Mouse (Mus musculus): ENCODE data around the gene Foxp3.

Foxp3 gene

DNA sequence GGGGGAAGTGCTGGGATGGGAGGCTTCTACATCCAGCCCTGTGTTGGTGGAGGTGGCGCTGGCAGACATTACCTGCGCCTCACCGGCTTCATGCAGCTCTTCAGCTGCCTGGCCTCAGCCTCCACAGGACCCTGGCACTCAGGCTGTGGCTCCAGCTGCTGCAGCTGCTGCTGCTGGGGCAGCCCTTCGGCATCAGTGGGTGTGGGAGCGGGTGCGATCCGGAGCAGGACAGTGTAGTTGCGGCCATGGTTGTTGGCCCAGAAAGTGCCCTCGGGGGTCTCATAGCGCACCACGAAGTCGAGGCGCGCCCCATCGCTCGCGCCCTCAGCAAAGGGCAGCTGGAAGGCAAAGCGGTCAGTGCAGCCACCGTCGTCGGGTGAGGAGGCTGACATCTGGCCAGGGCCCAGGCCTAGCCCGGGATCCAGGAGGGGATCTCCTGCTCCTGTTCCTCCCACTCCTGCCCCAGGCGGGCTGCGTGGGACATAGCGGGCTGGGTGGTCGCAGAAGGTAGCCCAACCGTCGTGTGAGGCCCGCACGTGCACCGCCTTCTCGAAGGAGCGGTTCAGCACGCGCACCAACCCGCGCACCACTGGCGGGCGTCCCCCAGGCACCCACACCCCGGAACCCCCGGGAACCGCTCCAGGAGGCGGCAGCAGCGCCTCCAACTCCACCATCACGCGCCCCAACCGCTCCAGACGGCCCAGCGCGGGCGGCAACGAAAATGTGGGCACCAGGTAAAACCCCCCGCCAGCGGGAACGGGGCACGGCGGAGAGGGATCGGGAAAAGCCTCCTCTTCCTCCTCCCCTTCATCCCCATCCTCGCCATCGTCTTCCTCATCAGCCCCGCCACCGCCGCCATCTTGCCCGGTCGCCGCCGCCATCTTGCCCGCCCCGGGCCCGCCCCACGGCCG is at the start of gene Foxp3:
TSS of gene Foxp3 (plus strand) at position 469 of the 911 bp plus-strand sequence.
- peak in 1 of 2 experiments; percentile 54 for DNase-seq (ENCODE audit: low spot score in 2 of 2)

DNA sequence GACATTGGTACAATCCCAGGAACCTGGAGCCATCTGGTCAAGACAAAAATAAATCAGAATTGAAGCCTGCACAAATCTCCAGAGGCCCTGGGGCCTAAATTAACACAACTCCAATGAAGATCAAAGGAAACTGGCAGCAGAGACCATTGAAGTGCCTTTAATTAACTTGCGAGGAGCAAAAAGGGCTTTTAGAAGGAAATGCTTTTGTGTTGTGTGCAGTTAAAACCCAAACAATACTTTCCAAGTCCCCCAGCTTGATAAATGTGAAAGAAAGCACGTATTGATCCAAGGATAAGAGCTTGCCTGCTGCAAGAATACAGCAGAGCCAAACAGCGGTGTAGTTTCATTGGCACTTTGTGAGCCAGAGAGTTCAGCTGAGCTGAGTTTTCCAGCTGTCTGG is 48.5 kb upstream of the Foxp3 start:
- no peak for DNase-seq (ENCODE audit: low spot score in 2 of 2)

DNA sequence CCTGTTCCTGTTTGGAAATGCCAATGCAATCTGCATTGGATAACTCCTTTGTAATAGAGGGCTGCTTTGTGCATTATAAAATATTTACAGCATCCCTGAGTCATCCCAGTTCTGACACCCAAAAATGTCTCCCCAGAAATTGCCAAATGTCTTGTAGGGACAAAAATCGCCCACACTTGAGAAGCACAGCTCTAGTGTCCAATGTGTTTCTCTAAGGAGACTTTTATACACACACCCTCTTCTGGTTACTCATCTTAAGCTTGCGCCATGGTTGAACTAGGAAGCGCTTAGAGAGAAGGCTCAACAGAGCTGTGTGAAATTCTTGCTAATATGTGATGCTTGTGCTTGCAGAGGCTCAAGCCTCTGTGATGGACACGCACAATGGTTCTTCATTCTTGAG is 20.0 kb upstream of the Foxp3 start:
- no peak for DNase-seq (ENCODE audit: low spot score in 2 of 2)

DNA sequence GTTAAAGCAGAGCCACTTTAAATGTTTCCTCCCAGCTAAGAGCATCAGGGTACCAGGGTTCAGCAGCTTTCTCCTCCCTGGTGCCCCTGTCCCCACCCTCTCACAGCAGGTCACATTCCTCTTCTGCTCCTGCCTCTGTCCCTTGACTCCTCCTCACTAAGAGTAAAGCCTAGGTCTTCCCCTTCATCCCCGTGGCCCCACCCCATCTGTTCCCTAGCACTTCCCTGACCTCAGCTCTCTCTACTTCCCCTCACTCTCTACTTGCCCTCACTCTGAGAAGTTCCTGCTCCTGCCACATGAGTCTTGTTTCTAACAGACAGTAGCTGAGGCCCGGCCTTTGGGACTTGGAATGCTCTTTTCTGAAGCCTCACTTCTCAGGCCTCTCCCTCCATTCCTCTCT is 10.4 kb upstream of the Foxp3 start:
- DNase-seq (ENCODE audit: low spot score in 2 of 2), result no peak

DNA sequence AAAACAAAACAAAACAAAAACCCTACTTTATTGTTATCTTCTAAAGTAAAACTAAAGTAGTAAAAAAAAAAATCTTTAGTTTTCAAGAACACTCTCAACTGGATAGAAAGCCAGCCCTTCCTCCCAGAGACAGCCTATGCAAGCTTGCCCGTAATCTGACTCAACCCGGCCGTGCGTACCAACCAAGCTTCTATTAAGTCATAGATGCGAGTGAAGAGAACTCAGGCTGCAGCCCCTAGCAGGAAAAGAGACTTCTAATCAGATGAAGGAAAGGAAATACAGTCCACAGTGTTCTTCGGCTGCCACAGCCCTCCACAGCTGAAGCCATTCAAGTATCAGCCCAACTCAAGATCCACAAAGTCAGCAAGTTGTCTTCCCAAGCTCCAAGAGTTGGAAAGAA is 7.1 kb upstream of the Foxp3 start:
- no peak for DNase-seq (ENCODE audit: low spot score in 2 of 2)

DNA sequence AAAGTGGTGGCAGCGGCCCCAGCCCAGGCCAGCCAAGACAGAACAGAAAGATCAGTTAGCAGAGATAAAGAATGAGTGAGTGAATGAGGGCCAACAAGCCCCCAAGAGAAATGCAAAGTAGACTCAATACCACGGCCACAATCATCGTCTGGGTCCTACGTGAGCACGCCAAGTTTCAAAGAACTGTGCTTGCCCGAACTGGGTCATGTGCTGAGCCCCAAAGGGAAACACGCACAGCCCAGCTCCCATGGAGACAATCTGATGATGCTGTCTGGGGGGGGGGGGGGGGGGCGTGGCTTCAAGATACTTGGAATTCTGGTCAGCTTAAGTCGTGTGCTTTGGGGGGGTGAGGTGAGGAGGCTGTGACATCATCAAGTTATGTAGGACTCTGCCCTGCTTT is 6.0 kb upstream of the Foxp3 start:
- DNase-seq (ENCODE audit: low spot score in 2 of 2), result no peak

DNA sequence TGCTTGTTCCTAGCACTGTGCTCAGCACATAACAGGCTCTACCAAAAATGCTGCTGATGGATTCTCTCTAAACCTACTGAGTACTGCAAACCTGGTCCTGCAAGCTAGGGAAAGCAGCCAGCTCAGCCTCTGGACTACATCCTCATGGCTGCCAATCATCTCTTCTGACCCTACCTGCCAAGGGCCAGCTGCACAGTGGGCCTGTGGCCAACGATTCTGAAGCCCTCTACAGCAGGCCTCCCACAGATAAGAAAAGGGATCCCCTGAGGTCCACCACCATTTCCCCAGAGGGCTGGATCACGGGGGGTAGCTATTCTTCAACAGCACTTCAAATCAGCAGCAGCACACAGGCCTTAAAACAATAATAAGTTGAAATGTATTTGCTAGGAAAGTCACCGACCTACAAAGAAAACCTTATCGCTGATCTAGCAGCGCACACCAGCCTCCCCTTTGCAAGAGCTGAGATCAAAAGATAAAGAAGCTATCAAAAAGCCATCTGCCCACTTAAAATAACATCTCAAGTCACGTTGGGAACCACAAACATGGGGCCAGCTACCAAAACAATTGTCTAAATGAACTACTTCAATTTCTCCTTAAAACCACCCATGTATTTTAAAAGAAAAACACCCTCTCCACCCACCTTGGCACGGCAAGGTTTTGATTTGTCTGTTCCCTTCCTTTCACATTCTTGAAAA is 2.8 kb upstream of the Foxp3 start:
- DNase-seq (ENCODE audit: low spot score in 2 of 2), result no peak

DNA sequence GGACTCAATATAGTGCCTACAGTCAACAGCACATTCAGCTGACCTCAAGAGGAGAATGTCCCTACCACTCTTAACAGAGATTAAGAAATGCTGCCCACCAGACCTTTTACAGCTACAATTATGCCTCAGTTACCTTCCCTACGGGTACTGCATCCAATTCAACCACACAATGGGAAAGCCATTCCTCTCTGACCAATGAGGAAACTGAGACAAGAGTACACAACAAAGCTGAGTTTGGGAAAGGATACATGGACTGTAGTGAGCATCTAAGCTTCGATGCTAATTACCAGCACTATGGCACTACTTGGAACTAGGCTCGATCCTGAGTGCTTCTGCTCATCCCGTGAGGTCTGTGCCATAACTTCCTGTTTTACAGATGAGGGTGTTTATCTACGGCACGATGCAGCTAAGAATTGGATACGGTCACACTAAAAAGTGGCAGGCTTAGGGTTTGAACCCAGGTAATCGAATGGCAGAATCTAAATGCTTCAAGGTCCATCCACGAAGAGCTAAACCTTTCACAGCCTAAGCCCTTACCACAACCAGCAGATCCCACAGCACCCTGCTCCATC is 1.8 kb upstream of the Foxp3 start:
- DNase-seq (ENCODE audit: low spot score in 2 of 2), result no peak

DNA sequence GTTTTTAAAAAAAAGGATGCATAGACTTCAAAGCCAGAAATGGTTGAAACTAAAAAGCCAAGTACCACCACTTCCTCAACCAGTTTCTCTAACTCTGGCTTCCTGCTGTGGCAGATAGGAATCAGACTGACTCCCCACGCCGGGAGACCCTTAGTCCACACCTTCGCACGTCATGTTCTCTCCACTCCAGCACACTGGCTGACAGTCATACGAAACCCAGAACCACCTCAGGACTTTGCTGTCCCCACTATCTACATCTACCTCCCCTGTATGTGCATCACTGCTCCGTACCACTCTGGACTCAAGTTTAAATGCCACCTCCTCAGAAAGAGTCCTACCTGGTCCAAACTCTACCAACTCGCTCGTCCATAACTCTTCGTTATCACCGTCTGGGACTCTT is 978 bp upstream of the Foxp3 start:
- DNase-seq (ENCODE audit: low spot score in 2 of 2), result no peak

DNA sequence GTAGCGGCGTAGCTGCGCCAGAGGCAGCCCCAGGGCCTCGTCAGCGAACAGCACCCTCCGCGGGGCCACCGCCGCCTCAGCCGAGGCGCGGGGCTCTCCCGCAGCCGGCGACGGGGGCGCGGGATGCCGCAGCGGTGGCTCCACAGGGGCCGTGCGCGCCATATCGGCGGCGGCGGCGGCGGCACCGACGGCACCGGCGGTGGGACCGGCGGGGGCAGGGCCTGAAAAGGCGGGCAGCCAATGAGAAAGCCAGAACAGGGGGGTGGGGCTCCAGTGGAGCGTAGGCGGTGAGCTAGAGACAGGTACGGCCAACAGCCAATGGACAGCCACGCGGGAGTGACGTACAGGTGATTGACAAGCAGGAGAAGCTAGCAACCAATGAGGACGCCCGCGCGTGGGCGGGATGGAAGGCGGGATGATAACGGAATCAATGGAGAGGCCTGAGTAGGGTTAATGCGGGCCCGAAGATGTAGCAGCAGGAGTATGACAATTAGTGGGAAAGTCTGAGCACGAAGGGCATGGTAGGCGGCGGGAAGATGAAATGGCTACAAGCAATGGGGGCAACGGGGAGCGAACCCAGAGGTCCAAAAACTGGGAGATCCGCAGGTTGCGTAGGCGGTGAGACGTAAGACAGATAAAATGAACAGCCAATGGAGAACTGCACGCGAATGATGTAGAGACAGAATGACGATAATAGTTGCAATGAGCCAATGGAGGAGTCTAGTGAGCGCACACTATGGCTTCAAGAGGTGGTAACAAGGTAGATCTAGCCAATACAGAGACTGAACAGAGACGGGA is 842 bp downstream of the Foxp3 start, which contains the start of gene Ppp1r3f:
TSS of gene Ppp1r3f (minus strand) at position 197 of the 798 bp plus-strand sequence.
- peak; percentile 66 to 87 for DNase-seq (ENCODE audit: low spot score in 2 of 2)

DNA sequence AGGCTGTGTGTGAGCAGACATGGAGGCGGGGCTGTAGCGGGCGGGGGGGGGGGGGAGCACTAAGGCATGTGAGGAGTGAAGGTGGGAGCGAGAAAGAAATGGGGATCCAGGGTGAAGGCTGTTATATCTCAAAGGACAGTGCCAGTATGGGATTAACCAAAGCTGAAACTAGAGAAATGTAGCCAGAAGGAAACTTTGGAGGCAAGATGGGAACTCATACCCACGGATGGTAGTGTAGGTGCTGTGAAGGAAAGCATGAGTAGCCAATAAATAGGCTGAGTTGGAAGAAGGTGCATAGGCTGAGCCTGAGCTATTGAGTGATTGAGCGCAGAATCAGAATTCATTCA is 1.4 kb downstream of the Foxp3 start:
- no peak for DNase-seq (ENCODE audit: low spot score in 2 of 2)

DNA sequence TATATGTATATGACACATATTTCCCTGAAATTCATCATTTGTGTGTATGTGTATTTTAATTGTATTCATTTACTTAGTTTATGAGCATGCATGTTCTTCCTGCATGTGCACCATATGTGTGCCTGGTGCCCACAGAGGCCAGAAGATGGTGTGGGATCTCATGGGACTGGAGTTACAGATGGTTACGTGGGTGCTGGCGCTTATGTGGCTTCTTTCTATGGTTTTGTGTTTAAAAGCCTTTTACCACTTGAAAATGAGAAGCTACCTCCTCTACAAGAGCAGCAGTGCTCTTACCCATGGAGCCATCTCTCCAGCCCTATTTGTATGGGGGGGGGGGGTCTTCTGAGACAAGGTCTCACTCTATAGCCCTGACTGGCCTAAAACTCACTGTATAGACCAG is 7.7 kb downstream of the Foxp3 start:
- no peak for DNase-seq (ENCODE audit: low spot score in 2 of 2)

DNA sequence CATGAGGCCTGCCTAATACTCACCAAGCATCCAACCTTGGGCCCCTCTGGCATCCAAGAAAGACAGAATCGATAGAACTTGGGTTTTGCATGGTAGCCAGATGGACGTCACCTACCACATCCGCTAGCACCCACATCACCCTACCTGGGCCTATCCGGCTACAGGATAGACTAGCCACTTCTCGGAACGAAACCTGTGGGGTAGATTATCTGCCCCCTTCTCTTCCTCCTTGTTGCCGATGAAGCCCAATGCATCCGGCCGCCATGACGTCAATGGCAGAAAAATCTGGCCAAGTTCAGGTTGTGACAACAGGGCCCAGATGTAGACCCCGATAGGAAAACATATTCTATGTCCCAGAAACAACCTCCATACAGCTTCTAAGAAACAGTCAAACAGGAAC is 10.4 kb downstream of the Foxp3 start:
- DNase-seq (ENCODE audit: low spot score in 2 of 2), result no peak

DNA sequence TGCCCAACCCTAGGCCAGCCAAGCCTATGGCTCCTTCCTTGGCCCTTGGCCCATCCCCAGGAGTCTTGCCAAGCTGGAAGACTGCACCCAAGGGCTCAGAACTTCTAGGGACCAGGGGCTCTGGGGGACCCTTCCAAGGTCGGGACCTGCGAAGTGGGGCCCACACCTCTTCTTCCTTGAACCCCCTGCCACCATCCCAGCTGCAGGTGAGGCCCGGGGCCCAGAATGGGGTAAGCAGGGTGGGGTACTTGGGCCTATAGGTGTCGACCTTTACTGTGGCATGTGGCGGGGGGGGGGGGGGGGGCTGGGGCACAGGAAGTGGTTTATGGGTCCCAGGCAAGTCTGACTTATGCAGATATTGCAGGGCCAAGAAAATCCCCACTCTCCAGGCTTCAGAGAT is 12.9 kb downstream of the Foxp3 start:
- DNase-seq (ENCODE audit: low spot score in 2 of 2), result no peak

DNA sequence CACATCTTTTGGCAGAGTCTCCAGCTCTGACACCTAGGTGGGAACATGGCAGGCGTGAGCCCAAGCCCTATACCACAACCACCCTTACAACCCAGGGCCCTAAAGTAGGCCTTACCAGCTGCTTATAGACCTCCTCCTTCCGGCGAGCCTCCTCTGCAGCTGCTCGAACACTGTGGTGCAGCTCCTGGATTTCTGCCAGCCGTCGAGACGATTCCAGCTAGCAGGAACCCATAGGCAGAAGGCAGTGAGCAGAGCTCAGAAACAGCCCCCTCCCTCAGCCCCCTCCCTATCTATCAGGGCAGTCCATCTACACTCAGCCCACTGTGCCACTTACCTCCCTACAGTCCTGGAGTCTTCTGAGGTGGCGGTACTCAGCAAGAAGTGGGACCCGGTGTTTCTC is 21.9 kb downstream of the Foxp3 start:
- no peak for DNase-seq (ENCODE audit: low spot score in 2 of 2)

DNA sequence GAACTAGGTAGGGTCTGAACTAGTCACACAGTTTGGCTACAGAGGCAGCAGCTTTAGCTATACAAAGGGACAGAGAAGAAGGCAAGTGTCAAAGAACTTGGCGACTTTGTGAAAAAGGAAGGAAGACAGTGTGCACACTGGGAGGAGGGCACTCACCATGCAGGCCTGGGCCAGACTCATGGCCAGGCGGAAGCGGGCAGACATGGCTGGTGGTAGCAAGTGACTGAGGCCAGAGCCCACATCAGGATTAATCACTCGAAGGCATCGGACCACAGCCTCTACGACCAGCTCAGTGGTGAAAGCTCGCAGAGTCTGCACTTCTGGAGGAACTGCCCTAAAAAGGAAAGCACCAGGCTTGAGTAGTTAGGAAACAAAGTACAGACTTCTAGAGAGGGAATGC is 30.6 kb downstream of the Foxp3 start:
- DNase-seq (ENCODE audit: low spot score in 2 of 2), result no peak

DNA sequence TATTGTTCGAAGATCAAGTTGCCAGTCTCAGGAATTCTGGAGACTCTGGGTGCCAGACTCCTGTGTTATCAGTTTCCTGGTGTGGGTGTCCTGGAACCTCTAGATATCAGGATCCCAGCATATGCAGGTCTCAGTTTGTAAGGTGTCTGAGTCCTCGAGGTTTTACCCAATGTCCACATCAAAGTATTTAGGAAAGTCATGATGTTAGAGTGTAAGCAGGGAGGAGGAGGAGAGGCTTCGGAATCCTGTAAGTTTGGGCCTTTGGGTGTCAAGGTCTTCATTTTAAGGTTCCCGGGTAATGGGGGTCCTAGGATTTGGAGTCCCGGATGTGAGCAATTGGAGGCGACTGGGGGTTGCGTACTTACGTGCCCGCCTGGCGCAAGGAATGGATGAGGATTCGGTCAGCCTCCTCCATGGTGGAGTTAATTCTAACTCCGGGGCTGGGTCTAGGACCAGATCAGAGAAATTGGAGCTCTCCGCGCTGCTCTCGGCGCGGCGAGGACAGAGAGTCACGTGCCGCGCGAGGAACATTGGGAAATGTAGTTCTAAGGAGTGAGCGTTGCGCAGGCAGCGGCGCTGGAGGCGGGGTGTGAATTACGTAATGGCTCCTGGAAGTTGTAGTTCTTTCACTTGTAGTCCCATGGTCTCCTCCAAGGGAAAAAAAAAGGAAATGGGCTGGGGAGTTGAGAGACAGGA is 31.6 kb downstream of the Foxp3 start, which contains the start of gene Ccdc22:
TSS of gene Ccdc22 (minus strand) at position 639 of the 696 bp plus-strand sequence.
- peak; percentile 42 to 68 for DNase-seq (ENCODE audit: low spot score in 2 of 2)

DNA sequence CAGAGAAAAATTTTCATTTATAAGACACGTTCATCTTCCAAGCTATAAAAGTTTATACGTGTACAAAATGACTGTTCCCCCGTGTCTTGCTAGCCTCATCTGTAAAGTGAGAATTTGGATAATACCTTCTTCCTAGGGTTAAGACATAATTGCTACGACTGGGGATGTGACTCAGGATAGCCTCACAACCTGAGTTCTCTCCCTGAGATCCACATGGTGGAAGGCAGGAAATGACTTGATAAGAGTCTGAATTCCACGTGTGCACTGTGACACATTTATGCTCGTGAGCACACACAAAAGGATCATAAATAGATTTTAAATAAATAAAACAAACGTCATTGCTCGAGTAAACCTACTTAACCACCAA is 32.1 kb downstream of the Foxp3 start:
- no peak for DNase-seq (ENCODE audit: low spot score in 2 of 2)

DNA sequence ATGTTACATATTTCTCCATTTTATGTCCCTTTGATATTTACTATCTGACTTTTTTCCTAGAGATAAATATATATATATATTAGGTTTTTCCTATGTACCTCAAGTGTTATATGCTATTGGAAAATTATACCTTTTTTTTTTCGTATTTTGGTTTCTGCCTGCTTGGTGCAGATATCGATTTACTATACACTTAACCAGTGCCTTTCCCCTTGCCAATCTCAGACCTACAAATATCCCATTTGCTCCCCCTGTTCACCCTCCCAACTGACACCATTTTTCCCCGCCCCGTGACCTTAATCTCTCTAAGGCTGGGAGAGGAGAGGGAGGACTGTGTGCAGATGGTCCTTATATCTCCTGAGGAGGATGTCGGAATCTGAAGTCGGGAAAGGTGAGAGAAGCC is 33.3 kb downstream of the Foxp3 start, which contains the start of gene Cacna1f:
TSS of gene Cacna1f (plus strand) at position 301 of the 400 bp plus-strand sequence.
- DNase-seq (ENCODE audit: low spot score in 2 of 2), result no peak

DNA sequence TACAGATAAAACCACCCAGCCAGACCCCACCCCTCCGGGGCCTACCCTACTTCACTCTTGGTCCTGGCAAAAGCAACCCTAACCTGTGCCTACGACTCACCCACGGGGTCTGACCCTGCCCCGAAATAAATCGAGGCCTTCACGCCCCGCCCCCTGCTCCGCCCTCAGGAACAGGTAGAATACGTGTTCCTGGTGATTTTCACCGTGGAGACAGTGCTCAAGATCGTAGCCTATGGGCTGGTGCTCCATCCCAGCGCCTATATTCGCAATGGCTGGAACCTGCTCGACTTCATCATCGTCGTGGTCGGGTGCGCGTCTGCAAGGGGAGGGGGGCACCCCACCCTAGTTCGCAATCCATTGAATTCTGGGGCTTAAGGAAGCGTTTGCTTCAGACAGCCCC is 36.6 kb downstream of the Foxp3 start:
- no peak for DNase-seq (ENCODE audit: low spot score in 2 of 2)
